Mouse (Mus musculus) intestine, embryonic 14.5 days (tissue): ENCODE measurements around the gene Mthfr. TPM values are rescaled to one million over a fixed set of nuclear protein-coding genes. Genes with fewer than 3 reads are reported as not detected.

Experiments
- ATAC-seq: fragments of 200-750 bp; cut with Nextera tagmentation; replicated peaks from 2 replicates; pipeline ENCODE4 v1.8.0; 2017; ENCODE audit warnings: low read depth, moderate number of reproducible peaks, moderate TSS enrichment, moderate library complexity; ENCODE audit not compliant: low FRiP score, low TSS enrichment
- DNase-seq: peaks from one replicate; pipeline ENCODE4 v3.0.0-alpha.2; 2018; ENCODE audit warnings: low spot score
- H3K27ac ChIP-seq: fragments of 300-500 bp; sonication (generic); 2 replicates; pipeline ENCODE4 v1.5.1; 2014; ENCODE audit warnings: low read depth, mild to moderate bottlenecking, control low read depth
- H3K27me3 ChIP-seq: fragments of 300-500 bp; sonication (generic); replicated peaks from 2 replicates; pipeline ENCODE4 v1.6.1; 2014; ENCODE audit warnings: low read length, control low read depth; ENCODE audit not compliant: control insufficient read depth, insufficient read depth
- H3K36me3 ChIP-seq: fragments of 300-500 bp; sonication (generic); 2 replicates; pipeline ENCODE4 v1.6.1; 2014; ENCODE audit warnings: low read length, control low read depth; ENCODE audit not compliant: control insufficient read depth, insufficient read depth
- H3K4me1 ChIP-seq: fragments of 300-500 bp; sonication (generic); replicated peaks from 2 replicates; pipeline ENCODE4 v1.6.1; 2014; ENCODE audit warnings: low read length, control low read depth, mixed read lengths; ENCODE audit not compliant: control insufficient read depth, insufficient read depth
- H3K4me2 ChIP-seq: fragments of 300-500 bp; sonication (generic); 2 replicates; pipeline ENCODE4 v1.6.1; 2014; ENCODE audit warnings: low read length
- H3K4me3 ChIP-seq: fragments of 300-500 bp; sonication (generic); 2 replicates; pipeline ENCODE4 v1.5.1; 2014; ENCODE audit warnings: low read depth, low read length, control low read depth, mixed read lengths
- H3K9ac ChIP-seq: fragments of 300-500 bp; sonication (generic); 2 replicates; pipeline ENCODE4 v1.6.1; 2014; ENCODE audit warnings: mild to moderate bottlenecking, low read length
- H3K9me3 ChIP-seq: fragments of 300-500 bp; sonication (generic); 2 replicates; pipeline ENCODE4 v1.6.1; 2016; ENCODE audit warnings: low read length, control low read depth; ENCODE audit not compliant: control insufficient read depth
- WGBS: fragments of 180-500 bp; shearing (Covaris S2); extraction: QIAGEN DNeasy Blood & Tissue Kit; methylation state at CpG from one replicate; pipeline ENCODE4 v1.1.7; 2014; 5-methylcytosine and 5-hydroxymethylcytosine counted together
- polyA plus RNA-seq: library from polyadenylated mRNA; unstranded; fragments of >200 nt; fragmentation: Nextera tagmentation; extraction: Ambion mirVana; gene quantifications from 2 replicates; pipeline ENCODE4 v1.2.1, GENCODE M21; 2014

Gene Mthfr
- polyA plus RNA-seq, 1 experiment from 2014 or later, result 18.4 TPM

GRCm38 (mm10) chr4:148009641-148010040 lies 29.2 kb upstream of the Mthfr start:
- 85% methylated on average over 2 of the region's 2 CpGs for WGBS
- Histone ChIP-seq H3K4me2 (no peak overlapping the region), H3K4me3 (no peak overlapping the region), H3K27ac (no peak overlapping the region), H3K27me3 (no peaks in the 10 kb centered on the region), H3K9ac (no peak overlapping the region), H3K36me3 (peaks cover 95% of the 10 kb centered on the region), H3K9me3 (no peaks in the 10 kb centered on the region), H3K4me1 (no peaks in the 10 kb centered on the region)
- DNase-seq (no peak), ATAC-seq (no peak)

GRCm38 (mm10) chr4:148011332-148011731 lies 27.5 kb upstream of the Mthfr start:
- Histone ChIP-seq H3K4me2 (no peak overlapping the region), H3K27me3 (no peaks in the 10 kb centered on the region), H3K9ac (no peak overlapping the region), H3K4me3 (no peak overlapping the region), H3K36me3 (peaks cover 97% of the 10 kb centered on the region), H3K4me1 (no peaks in the 10 kb centered on the region), H3K9me3 (no peaks in the 10 kb centered on the region), H3K27ac (no peak overlapping the region)
- ATAC-seq (no peak), DNase-seq (no peak)
- 72% methylated on average over 3 of the region's 3 CpGs for WGBS

- Histone ChIP-seq H3K9me3 (no peaks in the 10 kb centered on the region), H3K4me3 (no peak overlapping the region), H3K9ac (no peak overlapping the region), H3K27me3 (no peaks in the 10 kb centered on the region), H3K27ac (no peak overlapping the region), H3K4me1 (no peaks in the 10 kb centered on the region), H3K36me3 (peaks cover 98% of the 10 kb centered on the region), H3K4me2 (no peak overlapping the region)
- DNase-seq (no peak), ATAC-seq (no peak)
- 94% methylated on average over 4 of the region's 4 CpGs for WGBS
These were observed 26.7 kb upstream of the Mthfr start for GRCm38 (mm10) chr4:148012216-148012615.

- H3K9ac ChIP-seq, result no peak overlapping the region
- no peak overlapping the region for H3K27ac ChIP-seq
- H3K4me2 ChIP-seq, result no peak overlapping the region
- no peaks in the 10 kb centered on the region for H3K4me1 ChIP-seq
- 82% methylated on average over 10 of the region's 10 CpGs for WGBS
- H3K9me3 ChIP-seq, result no peaks in the 10 kb centered on the region
- no peak overlapping the region for H3K4me3 ChIP-seq
- DNase-seq (no peak), ATAC-seq (no peak)
- no peaks in the 10 kb centered on the region for H3K27me3 ChIP-seq
- H3K36me3 ChIP-seq, result peaks cover 97% of the 10 kb centered on the region
These were observed 23.5 kb upstream of the Mthfr start for GRCm38 (mm10) chr4:148015418-148015817.

GRCm38 (mm10) chr4:148016981-148017380 lies 21.9 kb upstream of the Mthfr start:
- H3K36me3 ChIP-seq, result peaks cover 93% of the 10 kb centered on the region
- no peak overlapping the region for H3K27ac ChIP-seq
- WGBS, result 77% methylated on average over 3 of the region's 3 CpGs
- H3K27me3 ChIP-seq, result no peaks in the 10 kb centered on the region
- H3K4me1 ChIP-seq, result no peaks in the 10 kb centered on the region
- no peak overlapping the region for H3K4me2 ChIP-seq
- no peak overlapping the region for H3K9ac ChIP-seq
- H3K4me3 ChIP-seq, result no peak overlapping the region
- DNase-seq, result no peak
- no peaks in the 10 kb centered on the region for H3K9me3 ChIP-seq
- ATAC-seq, result no peak

GRCm38 (mm10) chr4:148018410-148018809 lies 20.5 kb upstream of the Mthfr start:
- Histone ChIP-seq H3K4me1 (no peaks in the 10 kb centered on the region), H3K4me2 (no peak overlapping the region), H3K9ac (no peak overlapping the region), H3K27me3 (no peaks in the 10 kb centered on the region), H3K27ac (no peak overlapping the region), H3K9me3 (no peaks in the 10 kb centered on the region), H3K36me3 (peaks cover 93% of the 10 kb centered on the region), H3K4me3 (no peak overlapping the region)
- no peak for DNase-seq
- ATAC-seq, result no peak
- WGBS, result 76% methylated on average over 2 of the region's 2 CpGs

GRCm38 (mm10) chr4:148024003-148024402 lies 14.9 kb upstream of the Mthfr start:
- 95% methylated on average over 3 of the region's 3 CpGs for WGBS
- no peaks in the 10 kb centered on the region for H3K4me1 ChIP-seq
- no peak overlapping the region for H3K9ac ChIP-seq
- H3K4me2 ChIP-seq, result no peak overlapping the region
- no peak for ATAC-seq
- no peak for DNase-seq
- H3K27ac ChIP-seq, result no peak overlapping the region
- no peaks in the 10 kb centered on the region for H3K27me3 ChIP-seq
- no peak overlapping the region for H3K4me3 ChIP-seq
- peaks cover 93% of the 10 kb centered on the region for H3K36me3 ChIP-seq
- no peaks in the 10 kb centered on the region for H3K9me3 ChIP-seq

GRCm38 (mm10) chr4:148029297-148029696 lies 9.6 kb upstream of the Mthfr start:
- Histone ChIP-seq H3K27ac (no peak overlapping the region), H3K9me3 (no peaks in the 10 kb centered on the region), H3K36me3 (peaks cover 65% of the 10 kb centered on the region), H3K4me2 (no peak overlapping the region), H3K9ac (no peak overlapping the region), H3K4me1 (no peaks in the 10 kb centered on the region), H3K27me3 (no peaks in the 10 kb centered on the region), H3K4me3 (no peak overlapping the region)
- ATAC-seq (no peak), DNase-seq (no peak)
- WGBS, result 93% methylated on average over 7 of the region's 7 CpGs

- H3K4me2 ChIP-seq, result no peak overlapping the region
- no peaks in the 10 kb centered on the region for H3K27me3 ChIP-seq
- H3K9ac ChIP-seq, result no peak overlapping the region
- peaks cover 61% of the 10 kb centered on the region for H3K36me3 ChIP-seq
- WGBS, result 87% methylated on average over 5 of the region's 5 CpGs
- no peaks in the 10 kb centered on the region for H3K4me1 ChIP-seq
- DNase-seq (no peak), ATAC-seq (no peak)
- no peaks in the 10 kb centered on the region for H3K9me3 ChIP-seq
- H3K27ac ChIP-seq, result no peak overlapping the region
- no peak overlapping the region for H3K4me3 ChIP-seq
These were observed 8.4 kb upstream of the Mthfr start for GRCm38 (mm10) chr4:148030506-148030905.
